Mouse (Mus musculus): Measurements from ENCODE around the gene Hmgb1.

Hmgb1 gene

GRCm38 (mm10) chr5:149077136-149077535 lies 107.2 kb downstream of the Hmgb1 start:
- DNase-seq (ENCODE audit: extremely low read depth, insufficient read length, low spot score) = no peak

GRCm38 (mm10) chr5:149071546-149071945 lies 112.7 kb downstream of the Hmgb1 start:
- DNase-seq (ENCODE audit: extremely low read depth, insufficient read length, low spot score) = peak; percentile 20

GRCm38 (mm10) chr5:149068745-149069144 lies 115.5 kb downstream of the Hmgb1 start:
- DNase-seq (ENCODE audit: extremely low read depth, insufficient read length, low spot score) = no peak

- DNase-seq (ENCODE audit: extremely low read depth, insufficient read length, low spot score) = no peak
Measured at GRCm38 (mm10) chr5:149068247-149068740, 116.0 kb downstream of the Hmgb1 start.

GRCm38 (mm10) chr5:149067501-149067961 lies 116.8 kb downstream of the Hmgb1 start:
- DNase-seq (ENCODE audit: extremely low read depth, insufficient read length, low spot score) = no peak

GRCm38 (mm10) chr5:149062833-149063232 lies 121.5 kb downstream of the Hmgb1 start:
- no peak for DNase-seq (ENCODE audit: extremely low read depth, insufficient read length, low spot score)

- DNase-seq (ENCODE audit: extremely low read depth, insufficient read length, low spot score) = peak; percentile 68
Measured at GRCm38 (mm10) chr5:149053352-149054168, 130.7 kb downstream of the Hmgb1 start.

- peak; percentile 94 for DNase-seq (ENCODE audit: extremely low read depth, insufficient read length, low spot score)
Measured at GRCm38 (mm10) chr5:149052421-149053338, 131.6 kb downstream of the Hmgb1 start.

GRCm38 (mm10) chr5:149051571-149052420 lies 132.5 kb downstream of the Hmgb1 start:
- peak; percentile 78 for DNase-seq (ENCODE audit: extremely low read depth, insufficient read length, low spot score)

- peak; percentile 77 for DNase-seq (ENCODE audit: extremely low read depth, insufficient read length, low spot score)
Measured at GRCm38 (mm10) chr5:149051194-149051570, 133.1 kb downstream of the Hmgb1 start.

- no peak for DNase-seq (ENCODE audit: extremely low read depth, insufficient read length, low spot score)
Measured at GRCm38 (mm10) chr5:149050588-149051160, 133.6 kb downstream of the Hmgb1 start.

GRCm38 (mm10) chr5:149049435-149049834 lies 134.9 kb downstream of the Hmgb1 start:
- DNase-seq (ENCODE audit: extremely low read depth, insufficient read length, low spot score) = no peak

GRCm38 (mm10) chr5:149048961-149049360 lies 135.3 kb downstream of the Hmgb1 start:
- no peak for DNase-seq (ENCODE audit: extremely low read depth, insufficient read length, low spot score)

GRCm38 (mm10) chr5:149046650-149047049 lies 137.6 kb downstream of the Hmgb1 start:
- no peak for DNase-seq (ENCODE audit: extremely low read depth, insufficient read length, low spot score)

GRCm38 (mm10) chr5:149045470-149046085 lies 138.7 kb downstream of the Hmgb1 start:
- no peak for DNase-seq (ENCODE audit: extremely low read depth, insufficient read length, low spot score)

GRCm38 (mm10) chr5:149045054-149045453 lies 139.2 kb downstream of the Hmgb1 start:
- DNase-seq (ENCODE audit: extremely low read depth, insufficient read length, low spot score) = no peak

- DNase-seq (ENCODE audit: extremely low read depth, insufficient read length, low spot score) = no peak
Measured at GRCm38 (mm10) chr5:149044067-149044466, 140.2 kb downstream of the Hmgb1 start.

- no peak for DNase-seq (ENCODE audit: extremely low read depth, insufficient read length, low spot score)
Measured at GRCm38 (mm10) chr5:149043240-149043639, 141.0 kb downstream of the Hmgb1 start.

GRCm38 (mm10) chr5:149039825-149040224 lies 144.5 kb downstream of the Hmgb1 start:
- DNase-seq (ENCODE audit: extremely low read depth, insufficient read length, low spot score) = no peak

GRCm38 (mm10) chr5:149037729-149038128 lies 146.6 kb downstream of the Hmgb1 start:
- DNase-seq (ENCODE audit: extremely low read depth, insufficient read length, low spot score) = no peak
